Mouse (Mus musculus): Measurements from ENCODE around the gene Dhrs7c. TPM values are rescaled to one million over a fixed set of nuclear protein-coding genes. Genes with fewer than 3 reads are reported as not detected.
A peak's percentile ranks its signal among the peaks of the same experiment; 100 is the strongest.

Dhrs7c gene
- total and polyA plus RNA-seq, 2 experiments from 2014 or later = 0.16 to 0.18 TPM

DNA sequence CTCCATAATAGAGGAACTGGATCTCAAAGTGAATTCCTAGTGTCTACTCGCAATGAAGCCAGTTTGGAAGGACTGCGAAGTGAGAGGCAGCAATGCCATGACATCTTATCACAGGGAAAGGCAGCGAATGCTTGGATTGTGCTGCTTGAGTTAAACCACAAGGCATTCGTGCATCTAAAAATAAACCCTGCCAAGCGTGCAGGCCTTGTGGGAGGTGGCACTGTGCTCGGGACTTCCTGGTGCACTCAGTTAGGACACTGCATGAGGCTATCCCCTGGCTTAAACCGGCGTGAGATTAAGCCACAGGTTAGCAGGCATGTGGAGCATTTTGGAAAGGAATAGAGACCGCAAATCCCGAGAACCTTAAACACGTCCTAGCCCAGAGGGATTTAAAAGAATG is 7.8 kb upstream of the Dhrs7c start:
- Histone ChIP-seq H3K4me2 (ENCODE audit: low read depth, low read length) (no peak overlapping the region), H3K4me3 (ENCODE audit: low read length) (no peak overlapping the region), H3K4me1 (ENCODE audit: insufficient read depth, low read length) (no peaks in the 10 kb centered on the region), H3K27me3 (ENCODE audit: insufficient read depth, low read length) (no peaks in the 10 kb centered on the region), H3K9me3 (ENCODE audit: low read length) (no peaks in the 10 kb centered on the region), H3K27ac (no peak overlapping the region), H3K36me3 (ENCODE audit: insufficient read depth, low read length) (no peaks in the 10 kb centered on the region), H3K9ac (replicated peaks; ENCODE audit: low read length) (no peak overlapping the region)
- no peak for TF ChIP-seq CTCF (IDR thresholded peaks at IDR 0.05; ENCODE audit: low read depth)
- DNase-seq (ENCODE audit: low spot score) = no peak
- 82% methylated on average over 11 of the region's 11 CpGs for WGBS
- no peak for ATAC-seq

GRCm38 (mm10) chr11:67800130-67800723 is 2.2 kb downstream of the Dhrs7c start:
- TF ChIP-seq CTCF (IDR thresholded peaks at IDR 0.05; ENCODE audit: low read depth) = no peak
- no peak overlapping the region for H3K9ac ChIP-seq (replicated peaks; ENCODE audit: low read length)
- ATAC-seq (no peak), DNase-seq (ENCODE audit: low spot score) (no peak)
- no peak overlapping the region for H3K27ac ChIP-seq
- H3K4me3 ChIP-seq (ENCODE audit: low read length) = no peak overlapping the region
- H3K4me1 ChIP-seq (ENCODE audit: insufficient read depth, low read length) = 0 out of 2 replicates have a peak, but pooled peaks cover 6% of the 10 kb centered on the region
- no peak overlapping the region for H3K4me2 ChIP-seq (ENCODE audit: low read depth, low read length)
- H3K9me3 ChIP-seq (ENCODE audit: low read length) = no peaks in the 10 kb centered on the region
- no peaks in the 10 kb centered on the region for H3K36me3 ChIP-seq (ENCODE audit: insufficient read depth, low read length)
- H3K27me3 ChIP-seq (ENCODE audit: insufficient read depth, low read length) = no peaks in the 10 kb centered on the region

DNA sequence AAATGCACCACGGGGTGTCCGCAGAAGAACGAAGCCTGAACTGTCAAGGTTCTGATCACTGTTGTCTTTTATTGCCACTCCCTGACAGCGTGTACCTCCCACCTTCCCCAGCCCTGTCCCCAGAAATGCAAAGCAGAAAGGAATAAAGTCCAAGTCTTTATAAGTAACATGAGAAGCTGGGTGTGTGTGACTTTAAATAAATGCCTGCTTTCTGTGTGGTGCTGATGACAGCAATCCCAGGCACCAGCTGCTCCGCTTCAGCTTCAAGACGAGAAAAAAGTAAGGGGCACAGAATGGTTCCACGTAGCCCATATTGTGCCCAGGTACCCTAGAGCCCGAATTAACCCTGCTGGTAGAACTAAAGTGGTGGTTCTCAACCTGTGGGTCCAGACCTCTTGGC is 3.2 kb downstream of the Dhrs7c start:
- DNase-seq (ENCODE audit: low spot score) (no peak), ATAC-seq (no peak)
- no peaks in the 10 kb centered on the region for H3K9me3 ChIP-seq (ENCODE audit: low read length)
- H3K27ac ChIP-seq = no peak overlapping the region
- H3K4me2 ChIP-seq (ENCODE audit: low read depth, low read length) = no peak overlapping the region
- no peaks in the 10 kb centered on the region for H3K36me3 ChIP-seq (ENCODE audit: insufficient read depth, low read length)
- 71% methylated on average over 8 of the region's 8 CpGs for WGBS
- H3K4me1 ChIP-seq (ENCODE audit: insufficient read depth, low read length) = 0 out of 2 replicates have a peak, but pooled peaks cover 6% of the 10 kb centered on the region
- H3K9ac ChIP-seq (replicated peaks; ENCODE audit: low read length) = no peak overlapping the region
- no peaks in the 10 kb centered on the region for H3K27me3 ChIP-seq (ENCODE audit: insufficient read depth, low read length)
- no peak for TF ChIP-seq CTCF (IDR thresholded peaks at IDR 0.05; ENCODE audit: low read depth)
- no peak overlapping the region for H3K4me3 ChIP-seq (ENCODE audit: low read length)

- Histone ChIP-seq H3K4me3 (ENCODE audit: low read length) (no peak overlapping the region), H3K4me2 (ENCODE audit: low read depth, low read length) (no peak overlapping the region), H3K9ac (replicated peaks; ENCODE audit: low read length) (no peak overlapping the region), H3K36me3 (ENCODE audit: insufficient read depth, low read length) (no peaks in the 10 kb centered on the region), H3K27ac (no peak overlapping the region), H3K9me3 (ENCODE audit: low read length) (no peaks in the 10 kb centered on the region), H3K4me1 (ENCODE audit: insufficient read depth, low read length) (no peaks in the 10 kb centered on the region), H3K27me3 (ENCODE audit: insufficient read depth, low read length) (no peaks in the 10 kb centered on the region)
- 98% methylated on average over 1 of the region's 1 CpGs for WGBS
- no peak for ATAC-seq
- TF ChIP-seq CTCF (IDR thresholded peaks at IDR 0.05; ENCODE audit: low read depth) = peak; percentile 28
- DNase-seq (ENCODE audit: low spot score) = no peak
Measured at GRCm38 (mm10) chr11:67805538-67805937, 7.6 kb downstream of the Dhrs7c start.

- Histone ChIP-seq H3K9ac (replicated peaks; ENCODE audit: low read length) (no peak overlapping the region), H3K36me3 (ENCODE audit: insufficient read depth, low read length) (no peaks in the 10 kb centered on the region), H3K9me3 (ENCODE audit: low read length) (no peaks in the 10 kb centered on the region), H3K4me3 (ENCODE audit: low read length) (no peak overlapping the region), H3K4me2 (ENCODE audit: low read depth, low read length) (no peak overlapping the region), H3K4me1 (ENCODE audit: insufficient read depth, low read length) (no peaks in the 10 kb centered on the region), H3K27ac (no peak overlapping the region), H3K27me3 (ENCODE audit: insufficient read depth, low read length) (no peaks in the 10 kb centered on the region)
- 87% methylated on average over 11 of the region's 11 CpGs for WGBS
- DNase-seq (ENCODE audit: low spot score) = no peak
- no peak for ATAC-seq
- no peak for TF ChIP-seq CTCF (IDR thresholded peaks at IDR 0.05; ENCODE audit: low read depth)
Measured at GRCm38 (mm10) chr11:67806832-67807597, 9.0 kb downstream of the Dhrs7c start.

GRCm38 (mm10) chr11:67808051-67808450 is 10.1 kb downstream of the Dhrs7c start:
- ATAC-seq (no peak), DNase-seq (ENCODE audit: low spot score) (no peak)
- Histone ChIP-seq H3K4me3 (ENCODE audit: low read length) (no peak overlapping the region), H3K27me3 (ENCODE audit: insufficient read depth, low read length) (no peaks in the 10 kb centered on the region), H3K27ac (no peak overlapping the region), H3K9me3 (ENCODE audit: low read length) (no peaks in the 10 kb centered on the region), H3K4me1 (ENCODE audit: insufficient read depth, low read length) (no peaks in the 10 kb centered on the region), H3K9ac (replicated peaks; ENCODE audit: low read length) (no peak overlapping the region), H3K4me2 (ENCODE audit: low read depth, low read length) (no peak overlapping the region), H3K36me3 (ENCODE audit: insufficient read depth, low read length) (no peaks in the 10 kb centered on the region)
- WGBS = 82% methylated on average over 5 of the region's 5 CpGs
- peak; percentile 30; the same call in 1 of the 2 replicates for TF ChIP-seq CTCF (IDR thresholded peaks at IDR 0.05; ENCODE audit: low read depth)

DNA sequence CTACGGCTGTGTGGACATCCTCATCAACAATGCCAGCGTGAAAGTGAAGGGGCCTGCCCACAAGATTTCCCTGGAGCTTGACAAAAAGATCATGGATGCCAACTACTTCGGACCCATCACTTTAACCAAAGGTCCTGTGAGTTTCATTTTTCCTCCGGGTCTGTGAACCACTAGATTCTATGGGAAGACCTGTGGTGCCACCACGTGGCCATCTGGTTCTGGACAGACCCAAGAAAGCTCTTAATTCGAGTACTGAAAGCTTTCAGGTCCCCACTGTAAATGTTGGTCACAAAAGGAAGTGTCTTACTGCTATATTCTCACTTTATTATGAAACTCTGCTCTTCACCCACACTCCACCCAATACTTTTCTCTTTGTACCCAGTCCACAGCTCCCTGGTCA is 13.5 kb downstream of the Dhrs7c start:
- H3K4me3 ChIP-seq (ENCODE audit: low read length) = no peak overlapping the region
- TF ChIP-seq CTCF (IDR thresholded peaks at IDR 0.05; ENCODE audit: low read depth) = peak; percentile 26; the same call in 1 of the 2 replicates
- no peaks in the 10 kb centered on the region for H3K4me1 ChIP-seq (ENCODE audit: insufficient read depth, low read length)
- H3K9me3 ChIP-seq (ENCODE audit: low read length) = no peaks in the 10 kb centered on the region
- H3K27ac ChIP-seq = no peak overlapping the region
- ATAC-seq = no peak
- WGBS = 80% methylated on average over 6 of the region's 6 CpGs
- DNase-seq (ENCODE audit: low spot score) = peak; percentile 36
- H3K27me3 ChIP-seq (ENCODE audit: insufficient read depth, low read length) = no peaks in the 10 kb centered on the region
- no peaks in the 10 kb centered on the region for H3K36me3 ChIP-seq (ENCODE audit: insufficient read depth, low read length)
- no peak overlapping the region for H3K9ac ChIP-seq (replicated peaks; ENCODE audit: low read length)
- H3K4me2 ChIP-seq (ENCODE audit: low read depth, low read length) = no peak overlapping the region

Measured in hindbrain, postnatal 0 days (tissue).